Mouse (Mus musculus): ENCODE results near the gene Lbx2. TPM values are rescaled to one million over a fixed set of nuclear protein-coding genes. Genes with fewer than 3 reads are reported as not detected.

Lbx2 gene
- total RNA-seq, 2 experiments from 2014 or later, result 5.8 to 8.7 TPM

GRCm38 (mm10) chr6:83132176-83132919, 46.2 kb downstream of the Lbx2 start:
- DNase-seq, result no peak

- DNase-seq, result no peak
Measured at GRCm38 (mm10) chr6:83134226-83134625, 48.1 kb downstream of the Lbx2 start.

- no peak for DNase-seq
Measured at GRCm38 (mm10) chr6:83134951-83135513, 48.9 kb downstream of the Lbx2 start, which contains the start of gene Rtkn. Gene Rtkn (plus strand): TSS chr6:83135463.

GRCm38 (mm10) chr6:83135571-83136161, 49.5 kb downstream of the Lbx2 start:
- peak; percentile 68 for DNase-seq

- no peak for DNase-seq
Measured at GRCm38 (mm10) chr6:83136291-83136880, 50.2 kb downstream of the Lbx2 start.

GRCm38 (mm10) chr6:83136881-83137575, 50.9 kb downstream of the Lbx2 start:
- DNase-seq, result peak; percentile 80

GRCm38 (mm10) chr6:83137576-83137950, 51.4 kb downstream of the Lbx2 start:
- DNase-seq, result peak; percentile 95

Small RNA genes lying within 50 kb of the gene (microRNA-seq; reads per million reads assigned to microRNA genes)
- gene Mir3470a (not detected), gene Mir7040 (not detected)

Other genes with a start within 250 kb of the Lbx2 start
- gene Sema4f, start 146.6 kb upstream of the Lbx2 start, total RNA-seq (2021), result 1 to 10 TPM; 1.0 to 2.8 TPM
- under 1 TPM; 0.36 to 0.39 TPM for gene M1ap, start 139.5 kb upstream of the Lbx2 start, total RNA-seq (2021)
- gene Dok1, start 52.9 kb upstream of the Lbx2 start, total RNA-seq (2021), result 10 to 100 TPM in 1 of 2 experiments, 1 to 10 TPM in 1; 9.8 to 11.2 TPM
- 1 to 10 TPM; 4.8 to 6.0 TPM for gene Loxl3, start 52.2 kb upstream of the Lbx2 start, total RNA-seq (2021)
- 100 to 1,000 TPM; 143 to 149 TPM for gene Aup1, start 31.8 kb upstream of the Lbx2 start, total RNA-seq (2021)
- gene Htra2, start 31.1 kb upstream of the Lbx2 start, total RNA-seq (2021), result 10 to 100 TPM; 53.4 to 60.5 TPM
- gene Dqx1, start 28.5 kb upstream of the Lbx2 start, total RNA-seq (2021), result 1 to 10 TPM; 3.7 TPM
- 10 to 100 TPM; 11.9 to 14.3 TPM for gene Tlx2, start 16.1 kb upstream of the Lbx2 start, total RNA-seq (2021)
- 10 to 100 TPM; 26.4 to 34.2 TPM for gene Pcgf1, start 8.5 kb upstream of the Lbx2 start, total RNA-seq (2021)
- gene Ccdc142, start 15.2 kb downstream of the Lbx2 start, total RNA-seq (2021), result 1 to 10 TPM; 2.4 to 7.9 TPM
- gene Gm42688, start 15.2 kb downstream of the Lbx2 start, total RNA-seq (2021), result 1 to 10 TPM; 2.9 to 6.5 TPM
- 100 to 1,000 TPM; 109 to 115 TPM for gene Mrpl53, start 22.7 kb downstream of the Lbx2 start, total RNA-seq (2021)
- 10 to 100 TPM; 42.7 to 48.9 TPM for gene Mogs, start 29.1 kb downstream of the Lbx2 start, total RNA-seq (2021)
- 10 to 100 TPM; 61.1 to 82.1 TPM for gene Wbp1, start 35.2 kb downstream of the Lbx2 start, total RNA-seq (2021)
- 10 to 100 TPM; 20.7 to 25.7 TPM for gene Ino80b, start 39.1 kb downstream of the Lbx2 start, total RNA-seq (2021)
- gene Rtkn, start 49.1 kb downstream of the Lbx2 start, total RNA-seq (2021), result 10 to 100 TPM; 10.9 to 19.8 TPM
- 1 to 10 TPM; 2.0 to 2.2 TPM for gene Wdr54, start 70.0 kb downstream of the Lbx2 start, total RNA-seq (2021)
- under 1 TPM; 0.24 to 0.39 TPM for gene 1700003E16Rik, start 70.0 kb downstream of the Lbx2 start, total RNA-seq (2021)
- 100 to 1,000 TPM; 101 to 119 TPM for gene Dctn1, start 79.6 kb downstream of the Lbx2 start, total RNA-seq (2021)
- gene Slc4a5, start 133.5 kb downstream of the Lbx2 start, total RNA-seq (2021), result under 1 TPM; 0.12 to 0.15 TPM
- gene Mthfd2, start 239.5 kb downstream of the Lbx2 start, total RNA-seq (2021), result 10 to 100 TPM; 16.6 to 24.3 TPM
- gene Mob1a, start 239.6 kb downstream of the Lbx2 start, total RNA-seq (2021), result 10 to 100 TPM; 66.1 to 71.9 TPM